Mouse (Mus musculus) erythroblast, adult 5-6 weeks (primary cell): Measurements from ENCODE around the gene Tbc1d10b. TPM values are rescaled to one million over a fixed set of nuclear protein-coding genes. Genes with fewer than 3 reads are reported as not detected.

Experiments used
- ATAC-seq: replicated peaks from 2 replicates; pipeline ENCODE4 v1.8.0; 2016; ENCODE audit warnings: moderate number of reproducible peaks, mild to moderate bottlenecking, moderate TSS enrichment, inconsistent platforms; ENCODE audit not compliant: poor library complexity, low FRiP score, severe bottlenecking
- total RNA-seq, 2 experiments: library from RNA; stranded (forward) in 1 of 2; stranded (reverse) in 1 of 2; fragments of 150-400 nt in 1 of 2; fragments of 200-764, 138-1000 nt in 1 of 2; gene quantifications; 2 replicates each; pipeline versions ENCODE4 v1.2.3 to v1.2.4; 2015 to 2017; ENCODE audit warnings: low replicate concordance in 2 of 2

The Tbc1d10b gene
- total RNA-seq, 2 experiments from 2014 or later: 8.1 to 77.5 TPM

- no peak for ATAC-seq
Measured at GRCm38 (mm10) chr7:127176937-127177336, 31.3 kb downstream of the Tbc1d10b start.

- ATAC-seq: no peak
Measured at GRCm38 (mm10) chr7:127166501-127166900, 41.8 kb downstream of the Tbc1d10b start.

- ATAC-seq: no peak
Measured at GRCm38 (mm10) chr7:127165607-127166493, 42.4 kb downstream of the Tbc1d10b start.

GRCm38 (mm10) chr7:127164002-127164401 lies 44.3 kb downstream of the Tbc1d10b start:
- no peak for ATAC-seq

- no peak for ATAC-seq
Measured at GRCm38 (mm10) chr7:127162546-127162945, 45.7 kb downstream of the Tbc1d10b start.

- ATAC-seq: no peak
Measured at GRCm38 (mm10) chr7:127157548-127157947, 50.7 kb downstream of the Tbc1d10b start.

- no peak for ATAC-seq
Measured at GRCm38 (mm10) chr7:127153477-127153876, 54.8 kb downstream of the Tbc1d10b start.

- no peak for ATAC-seq
Measured at GRCm38 (mm10) chr7:127152464-127152863, 55.8 kb downstream of the Tbc1d10b start.

GRCm38 (mm10) chr7:127147901-127148300 lies 60.4 kb downstream of the Tbc1d10b start:
- no peak for ATAC-seq

Other genes with a start within 250 kb of the Tbc1d10b start
- 14.8 and 23.1 TPM in 2 replicates for gene Cdipt, start 232.6 kb downstream of the Tbc1d10b start, total RNA-seq (2015; ENCODE audit: low replicate concordance)
- gene Cdipt, start 232.6 kb downstream of the Tbc1d10b start, total RNA-seq (2017; ENCODE audit: low replicate concordance): 9.5 and 20.9 TPM in 2 replicates
- gene Cdiptos, start 232.4 kb downstream of the Tbc1d10b start, total RNA-seq (2015; ENCODE audit: low replicate concordance): 5.0 TPM in 1 of 2 replicates, not detected in the other
- gene Cdiptos, start 232.4 kb downstream of the Tbc1d10b start, total RNA-seq (2017; ENCODE audit: low replicate concordance): not detected in 2 replicates
- 1.5 and 1.9 TPM in 2 replicates for gene Mvp, start 193.8 kb downstream of the Tbc1d10b start, total RNA-seq (2015; ENCODE audit: low replicate concordance)
- gene Mvp, start 193.8 kb downstream of the Tbc1d10b start, total RNA-seq (2017; ENCODE audit: low replicate concordance): 5.5 and 7.7 TPM in 2 replicates
- not detected in 2 replicates for gene Pagr1b, start 192.0 kb downstream of the Tbc1d10b start, total RNA-seq (2015; ENCODE audit: low replicate concordance)
- not detected in 2 replicates for gene Pagr1b, start 192.0 kb downstream of the Tbc1d10b start, total RNA-seq (2017; ENCODE audit: low replicate concordance)
- 13.4 and 18.8 TPM in 2 replicates for gene Pagr1a, start 191.1 kb downstream of the Tbc1d10b start, total RNA-seq (2015; ENCODE audit: low replicate concordance)
- gene Pagr1a, start 191.1 kb downstream of the Tbc1d10b start, total RNA-seq (2017; ENCODE audit: low replicate concordance): 7.0 and 7.1 TPM in 2 replicates
- gene Gm42742, start 187.4 kb downstream of the Tbc1d10b start, total RNA-seq (2015; ENCODE audit: low replicate concordance): 1.7 and 1.9 TPM in 2 replicates
- gene Gm42742, start 187.4 kb downstream of the Tbc1d10b start, total RNA-seq (2017; ENCODE audit: low replicate concordance): 8.1 and 9.1 TPM in 2 replicates
- gene Prrt2, start 187.3 kb downstream of the Tbc1d10b start, total RNA-seq (2015; ENCODE audit: low replicate concordance): not detected in 2 replicates
- gene Prrt2, start 187.3 kb downstream of the Tbc1d10b start, total RNA-seq (2017; ENCODE audit: low replicate concordance): 1.5 TPM in 1 of 2 replicates, not detected in the other
- gene Maz, start 181.4 kb downstream of the Tbc1d10b start, total RNA-seq (2015; ENCODE audit: low replicate concordance): 44.9 and 51.3 TPM in 2 replicates
- 25.0 and 49.5 TPM in 2 replicates for gene Maz, start 181.4 kb downstream of the Tbc1d10b start, total RNA-seq (2017; ENCODE audit: low replicate concordance)
- 50.5 and 71.7 TPM in 2 replicates for gene Kif22, start 166.0 kb downstream of the Tbc1d10b start, total RNA-seq (2015; ENCODE audit: low replicate concordance)
- 57.3 and 83.1 TPM in 2 replicates for gene Kif22, start 166.0 kb downstream of the Tbc1d10b start, total RNA-seq (2017; ENCODE audit: low replicate concordance)
- gene Zg16, start 121.1 kb downstream of the Tbc1d10b start, total RNA-seq (2015; ENCODE audit: low replicate concordance): not detected in 2 replicates
- 3.2 and 5.0 TPM in 2 replicates for gene Zg16, start 121.1 kb downstream of the Tbc1d10b start, total RNA-seq (2017; ENCODE audit: low replicate concordance)
- gene AI467606, start 117.1 kb downstream of the Tbc1d10b start, total RNA-seq (2015; ENCODE audit: low replicate concordance): 19.8 and 26.8 TPM in 2 replicates
- gene AI467606, start 117.1 kb downstream of the Tbc1d10b start, total RNA-seq (2017; ENCODE audit: low replicate concordance): 17.1 and 19.9 TPM in 2 replicates
- 1.7 TPM in 1 of 2 replicates, not detected in the other for gene Qprt, start 86.2 kb downstream of the Tbc1d10b start, total RNA-seq (2015; ENCODE audit: low replicate concordance)
- gene Qprt, start 86.2 kb downstream of the Tbc1d10b start, total RNA-seq (2017; ENCODE audit: low replicate concordance): 0.34 TPM in 1 of 2 replicates, not detected in the other
- gene Spn, start 70.6 kb downstream of the Tbc1d10b start, total RNA-seq (2015; ENCODE audit: low replicate concordance): 15.8 and 24.9 TPM in 2 replicates
- 58.3 and 60.0 TPM in 2 replicates for gene Spn, start 70.6 kb downstream of the Tbc1d10b start, total RNA-seq (2017; ENCODE audit: low replicate concordance)
- 8.4 and 36.9 TPM in 2 replicates for gene Cd2bp2, start 12.4 kb downstream of the Tbc1d10b start, total RNA-seq (2015; ENCODE audit: low replicate concordance)
- 17.9 and 22.9 TPM in 2 replicates for gene Cd2bp2, start 12.4 kb downstream of the Tbc1d10b start, total RNA-seq (2017; ENCODE audit: low replicate concordance)
- gene Mylpf, start 422 bp upstream of the Tbc1d10b start, total RNA-seq (2015; ENCODE audit: low replicate concordance): 6.5 and 9.8 TPM in 2 replicates
- gene Mylpf, start 422 bp upstream of the Tbc1d10b start, total RNA-seq (2017; ENCODE audit: low replicate concordance): 16.2 and 61.5 TPM in 2 replicates
- gene Zfp553, start 24.6 kb upstream of the Tbc1d10b start, total RNA-seq (2015; ENCODE audit: low replicate concordance): 1.5 and 5.2 TPM in 2 replicates
- 2.0 and 3.2 TPM in 2 replicates for gene Zfp553, start 24.6 kb upstream of the Tbc1d10b start, total RNA-seq (2017; ENCODE audit: low replicate concordance)
- gene Sept1, start 24.7 kb upstream of the Tbc1d10b start, total RNA-seq (2015; ENCODE audit: low replicate concordance): 189 and 204 TPM in 2 replicates
- gene Sept1, start 24.7 kb upstream of the Tbc1d10b start, total RNA-seq (2017; ENCODE audit: low replicate concordance): 179 and 191 TPM in 2 replicates
- 1.7 TPM in 1 of 2 replicates, not detected in the other for gene Zfp771, start 35.8 kb upstream of the Tbc1d10b start, total RNA-seq (2015; ENCODE audit: low replicate concordance)
- 0.70 TPM in 1 of 2 replicates, not detected in the other for gene Zfp771, start 35.8 kb upstream of the Tbc1d10b start, total RNA-seq (2017; ENCODE audit: low replicate concordance)
- gene Dctpp1, start 52.2 kb upstream of the Tbc1d10b start, total RNA-seq (2015; ENCODE audit: low replicate concordance): 14.0 and 24.8 TPM in 2 replicates
- gene Dctpp1, start 52.2 kb upstream of the Tbc1d10b start, total RNA-seq (2017; ENCODE audit: low replicate concordance): 2.0 and 8.6 TPM in 2 replicates
- 15.6 and 18.8 TPM in 2 replicates for gene Sephs2, start 65.6 kb upstream of the Tbc1d10b start, total RNA-seq (2015; ENCODE audit: low replicate concordance)
- gene Sephs2, start 65.6 kb upstream of the Tbc1d10b start, total RNA-seq (2017; ENCODE audit: low replicate concordance): 20.2 and 34.8 TPM in 2 replicates
- gene Itgal, start 87.8 kb upstream of the Tbc1d10b start, total RNA-seq (2015; ENCODE audit: low replicate concordance): 29.0 and 34.4 TPM in 2 replicates
- gene Itgal, start 87.8 kb upstream of the Tbc1d10b start, total RNA-seq (2017; ENCODE audit: low replicate concordance): 4.0 and 10.4 TPM in 2 replicates
- gene Zfp768, start 137.1 kb upstream of the Tbc1d10b start, total RNA-seq (2015; ENCODE audit: low replicate concordance): 1.2 TPM in 1 of 2 replicates, not detected in the other
- gene Zfp768, start 137.1 kb upstream of the Tbc1d10b start, total RNA-seq (2017; ENCODE audit: low replicate concordance): 0.94 and 1.5 TPM in 2 replicates
- gene Zfp747, start 167.6 kb upstream of the Tbc1d10b start, total RNA-seq (2015; ENCODE audit: low replicate concordance): 0.42 and 1.2 TPM in 2 replicates
- 1.0 and 1.3 TPM in 2 replicates for gene Zfp747, start 167.6 kb upstream of the Tbc1d10b start, total RNA-seq (2017; ENCODE audit: low replicate concordance)
- 0.38 TPM in 1 of 2 replicates, not detected in the other for gene 9130019O22Rik, start 178.7 kb upstream of the Tbc1d10b start, total RNA-seq (2015; ENCODE audit: low replicate concordance)
- 1.4 and 1.8 TPM in 2 replicates for gene 9130019O22Rik, start 178.7 kb upstream of the Tbc1d10b start, total RNA-seq (2017; ENCODE audit: low replicate concordance)
- gene E430018J23Rik, start 185.2 kb upstream of the Tbc1d10b start, total RNA-seq (2015; ENCODE audit: low replicate concordance): not detected in 2 replicates
- 0.28 and 3.4 TPM in 2 replicates for gene E430018J23Rik, start 185.2 kb upstream of the Tbc1d10b start, total RNA-seq (2017; ENCODE audit: low replicate concordance)
- 0.19 and 3.6 TPM in 2 replicates for gene Zfp764, start 198.4 kb upstream of the Tbc1d10b start, total RNA-seq (2015; ENCODE audit: low replicate concordance)
- 2.5 TPM in 1 of 2 replicates, not detected in the other for gene Zfp764, start 198.4 kb upstream of the Tbc1d10b start, total RNA-seq (2017; ENCODE audit: low replicate concordance)
- gene Zfp688, start 213.6 kb upstream of the Tbc1d10b start, total RNA-seq (2015; ENCODE audit: low replicate concordance): 8.4 and 26.9 TPM in 2 replicates
- gene Zfp688, start 213.6 kb upstream of the Tbc1d10b start, total RNA-seq (2017; ENCODE audit: low replicate concordance): 1.0 and 3.5 TPM in 2 replicates
- not detected in 2 replicates for gene Zfp689, start 240.7 kb upstream of the Tbc1d10b start, total RNA-seq (2015; ENCODE audit: low replicate concordance)
- gene Zfp689, start 240.7 kb upstream of the Tbc1d10b start, total RNA-seq (2017; ENCODE audit: low replicate concordance): 0.26 and 2.4 TPM in 2 replicates